Mouse (Mus musculus) small intestine, adult 2 months (tissue): Measurements from ENCODE around the gene Mlana. TPM values are rescaled to one million over a fixed set of nuclear protein-coding genes. Genes with fewer than 3 reads are reported as not detected.

Experiments
- H3K27ac ChIP-seq: fragments of 200-500 bp; 2 replicates; pipeline ENCODE4 v1.5.1; 2012; ENCODE audit warnings: low read depth, low read length, control low read depth, inconsistent platforms; ENCODE audit not compliant: insufficient read depth
- H3K27me3 ChIP-seq: fragments of 200-500 bp; 2 replicates; pipeline ENCODE4 v1.6.1; 2012; ENCODE audit warnings: mild to moderate bottlenecking, moderate library complexity, low read length, inconsistent platforms; ENCODE audit not compliant: control insufficient read depth, insufficient read depth
- H3K36me3 ChIP-seq: fragments of 200-500 bp; 2 replicates; pipeline ENCODE4 v1.6.1; 2012; ENCODE audit warnings: mild to moderate bottlenecking, low read length, control low read depth, inconsistent platforms; ENCODE audit not compliant: control insufficient read depth, insufficient read depth
- H3K4me1 ChIP-seq: fragments of 200-500 bp; 2 replicates; pipeline ENCODE4 v1.6.1; 2012; ENCODE audit warnings: low read length, inconsistent platforms, mixed read lengths; ENCODE audit not compliant: control insufficient read depth, insufficient read depth, insufficient read length
- H3K4me3 ChIP-seq: fragments of 200-500 bp; 2 replicates; pipeline ENCODE4 v1.5.1; 2012; ENCODE audit warnings: low read depth, mild to moderate bottlenecking, control low read depth, inconsistent platforms, low read length, moderate library complexity
- CTCF ChIP-seq: fragments of 200-500 bp; IDR thresholded peaks from 2 replicates; pipeline ENCODE4 v1.5.1; 2012; ENCODE audit warnings: low read depth, mild to moderate bottlenecking, control low read depth, inconsistent platforms, low read length, moderate library complexity, mixed read lengths; ENCODE audit not compliant: insufficient replicate concordance, insufficient read length; ENCODE audit errors: extremely low read depth
- POLR2A ChIP-seq: fragments of 200-500 bp; IDR thresholded peaks from 2 replicates; pipeline ENCODE4 v1.6.1; 2012; ENCODE audit warnings: low read depth, mild to moderate bottlenecking, control low read depth, inconsistent platforms, low read length, moderate library complexity
- WGBS: fragments of 180-500 bp; shearing (Covaris S2); methylation state at CpG from one replicate; pipeline ENCODE4 v1.1.7; 2018; 5-methylcytosine and 5-hydroxymethylcytosine counted together
- polyA plus RNA-seq: library from polyadenylated mRNA; depleted of rRNA; stranded (reverse); fragments of >200 nt; gene quantifications from 2 replicates; pipeline ENCODE4 v1.2.3, GENCODE M21; 2012; rRNA removed

Mlana gene
- polyA plus RNA-seq, 1 experiment = not detected

DNA sequence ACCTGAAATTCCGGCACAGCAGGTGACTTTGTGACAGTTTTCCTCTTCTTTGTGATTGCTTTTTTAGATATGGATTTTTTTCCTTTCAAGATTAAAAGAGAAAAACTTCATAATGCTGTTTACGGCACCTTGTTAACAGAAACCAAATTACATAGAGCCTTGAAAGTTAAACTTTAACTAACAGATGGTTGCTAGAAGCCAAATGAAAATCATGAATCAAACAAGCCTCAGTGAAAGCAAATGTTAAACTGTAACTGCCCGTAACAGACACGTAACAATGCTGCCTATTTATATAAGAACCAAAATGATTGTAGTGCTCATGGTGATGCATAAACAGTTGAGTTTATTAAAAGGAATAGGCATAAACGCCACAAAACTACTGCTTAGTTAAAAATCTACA, 45.9 kb downstream of the Mlana start:
- Histone ChIP-seq H3K27me3 (no peaks in the 10 kb centered on the region), H3K4me3 (no peak overlapping the region), H3K36me3 (no peaks in the 10 kb centered on the region), H3K27ac (no peak overlapping the region; the same call in 1 of the 2 replicates), H3K4me1 (no peaks in the 10 kb centered on the region)
- TF ChIP-seq POLR2A (no peak), CTCF (no peak)
- 26% methylated on average over 5 of the region's 5 CpGs for WGBS

DNA sequence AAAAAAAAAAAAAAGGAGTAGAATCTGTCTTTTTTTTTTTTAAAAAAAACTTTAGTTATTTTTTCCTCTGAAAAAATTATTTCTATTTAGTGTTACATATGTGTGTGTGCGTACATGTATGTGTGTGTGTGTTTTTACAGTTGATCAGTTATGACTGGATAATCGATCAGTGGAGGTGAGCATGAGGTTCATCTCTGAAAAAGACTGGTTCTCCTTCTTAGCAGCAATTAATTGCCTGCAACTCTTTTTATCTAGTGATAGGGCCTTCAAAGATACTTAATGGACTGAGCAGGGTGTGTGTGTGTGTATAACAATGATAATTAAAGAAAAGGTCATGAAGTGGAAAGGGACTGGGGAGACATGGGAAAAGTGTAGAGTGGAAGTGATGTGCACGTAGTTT, 53.4 kb downstream of the Mlana start:
- TF ChIP-seq POLR2A (no peak), CTCF (no peak)
- no peaks in the 10 kb centered on the region for H3K36me3 ChIP-seq
- no peak overlapping the region for H3K4me3 ChIP-seq
- H3K4me1 ChIP-seq = no peaks in the 10 kb centered on the region
- WGBS = 73% methylated on average over 3 of the region's 3 CpGs
- H3K27me3 ChIP-seq = no peaks in the 10 kb centered on the region
- no peak overlapping the region for H3K27ac ChIP-seq

DNA sequence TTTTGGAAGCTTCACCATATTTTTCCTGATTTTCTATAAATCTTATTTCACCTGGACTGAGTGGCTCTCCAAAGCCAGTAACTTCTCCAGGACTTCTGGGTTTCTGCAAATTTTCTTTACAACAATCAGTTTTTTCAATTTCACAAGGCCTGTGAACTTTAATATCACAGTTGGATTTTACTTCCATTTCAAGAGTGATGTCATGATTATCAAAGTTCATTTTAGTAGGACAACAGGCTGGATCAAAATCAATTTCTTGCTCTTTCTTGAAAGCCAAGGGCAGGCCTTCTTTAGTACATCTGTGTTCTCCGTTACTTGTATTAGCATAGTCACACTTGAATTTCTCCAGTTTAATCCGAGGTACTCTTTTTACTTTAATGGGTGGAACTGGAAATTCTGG, 56.3 kb downstream of the Mlana start:
- no peaks in the 10 kb centered on the region for H3K27me3 ChIP-seq
- H3K36me3 ChIP-seq = no peaks in the 10 kb centered on the region
- WGBS = 86% methylated on average over 2 of the region's 2 CpGs
- no peak overlapping the region for H3K4me3 ChIP-seq
- no peaks in the 10 kb centered on the region for H3K4me1 ChIP-seq
- H3K27ac ChIP-seq = no peak overlapping the region
- TF ChIP-seq POLR2A = no peak
- no peak for TF ChIP-seq CTCF

Other genes starting within 250 kb of the Mlana start
- 4.1 and 6.7 TPM in 2 replicates for gene Ric1, start 175.5 kb upstream of the Mlana start, polyA plus RNA-seq
- 8.5 and 9.4 TPM in 2 replicates for gene Ermp1, start 49.4 kb upstream of the Mlana start, polyA plus RNA-seq
- gene 9930021J03Rik, start 108.2 kb downstream of the Mlana start, polyA plus RNA-seq = 1.3 and 2.8 TPM in 2 replicates
- 0.20 and 0.42 TPM in 2 replicates for gene Ranbp6, start 115.2 kb downstream of the Mlana start, polyA plus RNA-seq
- gene Il33, start 227.3 kb downstream of the Mlana start, polyA plus RNA-seq = 6.7 and 9.0 TPM in 2 replicates